Mouse (Mus musculus): Measurements from ENCODE around the gene Myo15. TPM values are rescaled to one million over a fixed set of nuclear protein-coding genes. Genes with fewer than 3 reads are reported as not detected.

Myo15 gene
- polyA plus RNA-seq, 1 experiment from 2014 or later: 0.12 TPM

GRCm38 (mm10) chr11:60478121-60478520 is 9.0 kb downstream of the Myo15 start:
- WGBS: 33% methylated on average over 15 of the region's 17 CpGs
- Histone ChIP-seq H3K9me3 (ENCODE audit: low read length) (no peaks in the 10 kb centered on the region), H3K36me3 (ENCODE audit: insufficient read depth, low read length) (no peaks in the 10 kb centered on the region), H3K4me1 (ENCODE audit: insufficient read depth, low read depth, low read length) (no peaks in the 10 kb centered on the region), H3K4me3 (ENCODE audit: low read depth, low read length) (no peak overlapping the region), H3K9ac (replicated peaks; ENCODE audit: low read depth) (no peak overlapping the region), H3K27ac (ENCODE audit: low read length) (no peak overlapping the region), H3K4me2 (replicated peaks; ENCODE audit: low read depth, low read length) (peak overlapping the region; percentile 22; the same call in 1 of the 2 replicates), H3K27me3 (replicated peaks; ENCODE audit: insufficient read depth, low read length) (no peaks in the 10 kb centered on the region)
- ATAC-seq (peak; percentile 95), DNase-seq (ENCODE audit: low spot score) (peak; percentile 87)
- no peak for TF ChIP-seq CTCF (IDR thresholded peaks at IDR 0.05)
- TF ChIP-seq EP300 (IDR thresholded peaks at IDR 0.05): no peak

- H3K4me1 ChIP-seq (ENCODE audit: insufficient read depth, low read depth, low read length): no peaks in the 10 kb centered on the region
- 57% methylated on average over 3 of the region's 3 CpGs for WGBS
- H3K4me3 ChIP-seq (ENCODE audit: low read depth, low read length): no peak overlapping the region
- H3K36me3 ChIP-seq (ENCODE audit: insufficient read depth, low read length): no peaks in the 10 kb centered on the region
- H3K9ac ChIP-seq (replicated peaks; ENCODE audit: low read depth): no peak overlapping the region
- TF ChIP-seq CTCF (IDR thresholded peaks at IDR 0.05) (no peak), EP300 (IDR thresholded peaks at IDR 0.05) (no peak)
- H3K9me3 ChIP-seq (ENCODE audit: low read length): no peaks in the 10 kb centered on the region
- H3K27me3 ChIP-seq (replicated peaks; ENCODE audit: insufficient read depth, low read length): no peaks in the 10 kb centered on the region
- DNase-seq (ENCODE audit: low spot score) (no peak), ATAC-seq (no peak)
- no peak overlapping the region for H3K27ac ChIP-seq (ENCODE audit: low read length)
- H3K4me2 ChIP-seq (replicated peaks; ENCODE audit: low read depth, low read length): no peak overlapping the region
Measured at GRCm38 (mm10) chr11:60486267-60486666, 17.1 kb downstream of the Myo15 start.

GRCm38 (mm10) chr11:60492726-60493125 is 23.6 kb downstream of the Myo15 start:
- ATAC-seq (no peak), DNase-seq (ENCODE audit: low spot score) (no peak)
- no peaks in the 10 kb centered on the region for H3K36me3 ChIP-seq (ENCODE audit: insufficient read depth, low read length)
- H3K27me3 ChIP-seq (replicated peaks; ENCODE audit: insufficient read depth, low read length): no peaks in the 10 kb centered on the region
- no peak overlapping the region for H3K4me2 ChIP-seq (replicated peaks; ENCODE audit: low read depth, low read length)
- H3K27ac ChIP-seq (ENCODE audit: low read length): no peak overlapping the region
- TF ChIP-seq CTCF (IDR thresholded peaks at IDR 0.05): no peak
- TF ChIP-seq EP300 (IDR thresholded peaks at IDR 0.05): no peak
- no peaks in the 10 kb centered on the region for H3K4me1 ChIP-seq (ENCODE audit: insufficient read depth, low read depth, low read length)
- no peak overlapping the region for H3K4me3 ChIP-seq (ENCODE audit: low read depth, low read length)
- H3K9ac ChIP-seq (replicated peaks; ENCODE audit: low read depth): no peak overlapping the region
- no peaks in the 10 kb centered on the region for H3K9me3 ChIP-seq (ENCODE audit: low read length)
- 80% methylated on average over 5 of the region's 5 CpGs for WGBS

- ATAC-seq: no peak
- DNase-seq (ENCODE audit: low spot score): no peak
- Histone ChIP-seq H3K27ac (ENCODE audit: low read length) (no peak overlapping the region), H3K27me3 (replicated peaks; ENCODE audit: insufficient read depth, low read length) (no peaks in the 10 kb centered on the region), H3K9me3 (ENCODE audit: low read length) (no peaks in the 10 kb centered on the region), H3K4me3 (ENCODE audit: low read depth, low read length) (no peak overlapping the region), H3K36me3 (ENCODE audit: insufficient read depth, low read length) (no peaks in the 10 kb centered on the region), H3K4me2 (replicated peaks; ENCODE audit: low read depth, low read length) (no peak overlapping the region), H3K9ac (replicated peaks; ENCODE audit: low read depth) (no peak overlapping the region), H3K4me1 (ENCODE audit: insufficient read depth, low read depth, low read length) (no peaks in the 10 kb centered on the region)
- 50% methylated on average over 2 of the region's 2 CpGs for WGBS
- TF ChIP-seq EP300 (IDR thresholded peaks at IDR 0.05): no peak
- TF ChIP-seq CTCF (IDR thresholded peaks at IDR 0.05): no peak
Measured at GRCm38 (mm10) chr11:60495692-60496091, 26.6 kb downstream of the Myo15 start.

- no peak overlapping the region for H3K9ac ChIP-seq (replicated peaks; ENCODE audit: low read depth)
- no peak overlapping the region for H3K27ac ChIP-seq (ENCODE audit: low read length)
- WGBS: 81% methylated on average over 13 of the region's 13 CpGs
- H3K4me2 ChIP-seq (replicated peaks; ENCODE audit: low read depth, low read length): no peak overlapping the region
- H3K27me3 ChIP-seq (replicated peaks; ENCODE audit: insufficient read depth, low read length): 0 out of 2 replicates have a peak, but pooled peaks cover 8% of the 10 kb centered on the region
- TF ChIP-seq CTCF (IDR thresholded peaks at IDR 0.05) (no peak), EP300 (IDR thresholded peaks at IDR 0.05) (no peak)
- H3K9me3 ChIP-seq (ENCODE audit: low read length): no peaks in the 10 kb centered on the region
- H3K4me3 ChIP-seq (ENCODE audit: low read depth, low read length): no peak overlapping the region
- no peaks in the 10 kb centered on the region for H3K36me3 ChIP-seq (ENCODE audit: insufficient read depth, low read length)
- DNase-seq (ENCODE audit: low spot score) (no peak), ATAC-seq (no peak)
- H3K4me1 ChIP-seq (ENCODE audit: insufficient read depth, low read depth, low read length): no peaks in the 10 kb centered on the region
Measured at GRCm38 (mm10) chr11:60507281-60507680, 38.1 kb downstream of the Myo15 start.

GRCm38 (mm10) chr11:60508950-60509349 is 39.8 kb downstream of the Myo15 start:
- no peaks in the 10 kb centered on the region for H3K9me3 ChIP-seq (ENCODE audit: low read length)
- H3K27me3 ChIP-seq (replicated peaks; ENCODE audit: insufficient read depth, low read length): 0 out of 2 replicates have a peak, but pooled peaks cover 8% of the 10 kb centered on the region
- ATAC-seq (no peak; the same call in 1 of the 2 replicates), DNase-seq (ENCODE audit: low spot score) (peak; percentile 34)
- peak overlapping the region; percentile 28 for H3K4me3 ChIP-seq (ENCODE audit: low read depth, low read length)
- peak overlapping the region; percentile 57 for H3K4me2 ChIP-seq (replicated peaks; ENCODE audit: low read depth, low read length)
- TF ChIP-seq CTCF (IDR thresholded peaks at IDR 0.05) (no peak), EP300 (IDR thresholded peaks at IDR 0.05) (no peak)
- H3K9ac ChIP-seq (replicated peaks; ENCODE audit: low read depth): no peak overlapping the region
- 5% methylated on average over 11 of the region's 11 CpGs for WGBS
- no peak overlapping the region for H3K27ac ChIP-seq (ENCODE audit: low read length)
- no peaks in the 10 kb centered on the region for H3K36me3 ChIP-seq (ENCODE audit: insufficient read depth, low read length)
- no peaks in the 10 kb centered on the region for H3K4me1 ChIP-seq (ENCODE audit: insufficient read depth, low read depth, low read length)

- H3K9ac ChIP-seq (replicated peaks; ENCODE audit: low read depth): no peak overlapping the region; the same call in 1 of the 2 replicates
- no peaks in the 10 kb centered on the region for H3K4me1 ChIP-seq (ENCODE audit: insufficient read depth, low read depth, low read length)
- ATAC-seq (peak; percentile 70), DNase-seq (ENCODE audit: low spot score) (peak; percentile 30)
- no peak overlapping the region for H3K27ac ChIP-seq (ENCODE audit: low read length)
- H3K27me3 ChIP-seq (replicated peaks; ENCODE audit: insufficient read depth, low read length): 0 out of 2 replicates have a peak, but pooled peaks cover 8% of the 10 kb centered on the region
- WGBS: 1% methylated on average over 25 of the region's 25 CpGs
- H3K36me3 ChIP-seq (ENCODE audit: insufficient read depth, low read length): no peaks in the 10 kb centered on the region
- H3K9me3 ChIP-seq (ENCODE audit: low read length): no peaks in the 10 kb centered on the region
- H3K4me2 ChIP-seq (replicated peaks; ENCODE audit: low read depth, low read length): peak overlapping the region; percentile 57
- peak overlapping the region; percentile 28 for H3K4me3 ChIP-seq (ENCODE audit: low read depth, low read length)
- no peak for TF ChIP-seq CTCF (IDR thresholded peaks at IDR 0.05)
- TF ChIP-seq EP300 (IDR thresholded peaks at IDR 0.05): no peak
Measured at GRCm38 (mm10) chr11:60509500-60509899, 40.4 kb downstream of the Myo15 start.

Data from lung, postnatal 0 days (tissue).